Mouse (Mus musculus) testis, adult 2 months (tissue): ENCODE data around the gene Dapk2.

ENCODE experiments used
- CTCF ChIP-seq: fragments of 200-500 bp; IDR thresholded peaks from 2 replicates; pipeline ENCODE4 v1.5.1; 2012; ENCODE audit warnings: low read depth, mild to moderate bottlenecking, inconsistent platforms, low read length, moderate library complexity; ENCODE audit not compliant: control insufficient read depth, insufficient read depth, insufficient replicate concordance
- POLR2A ChIP-seq: fragments of 200-500 bp; IDR thresholded peaks from 2 replicates; pipeline ENCODE4 v1.6.1; 2012; ENCODE audit warnings: low read depth, mild to moderate bottlenecking, inconsistent platforms, low read length, moderate library complexity; ENCODE audit not compliant: control insufficient read depth

DNA sequence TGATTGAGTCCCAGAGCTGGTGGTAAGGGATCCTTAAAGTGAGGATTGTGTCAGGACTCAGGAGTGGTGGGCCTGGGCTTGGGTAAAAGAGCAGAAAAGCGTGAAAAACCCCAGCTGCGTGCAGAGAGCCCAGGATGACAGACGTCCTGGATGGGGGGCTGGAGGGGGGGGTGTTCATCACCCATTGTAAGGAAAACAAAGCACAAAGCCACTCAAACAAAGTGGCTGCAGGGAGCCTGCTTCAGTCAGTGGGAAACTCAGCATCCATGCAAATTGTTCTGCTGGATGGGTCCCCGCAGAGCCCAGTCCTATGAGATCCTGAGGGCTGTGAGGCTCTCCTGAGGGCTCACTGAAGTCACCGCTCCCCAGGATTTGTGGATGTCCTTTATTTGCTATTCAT, 12.5 kb downstream of the Dapk2 start:
- no peak for TF ChIP-seq CTCF
- no peak for TF ChIP-seq POLR2A
